Mouse (Mus musculus) left cerebral cortex, postnatal 4 days (tissue): ENCODE results near the gene Kif4. TPM values are rescaled to one million over a fixed set of nuclear protein-coding genes. Genes with fewer than 3 reads are reported as not detected.
A peak's percentile ranks its signal among the peaks of the same experiment; 100 is the strongest.

Experiments used
- DNase-seq: peaks from one replicate; pipeline ENCODE4 v3.0.0-alpha.2; 2022
- intact Hi-C: fragments of 180-260 bp; cut with DNase I; formaldehyde crosslinking; loops from one replicate; pipeline ENCODE4 v1.15.1; 2025
- total RNA-seq, 2 experiments: library from RNA; stranded (reverse); gene quantifications; 2 replicates each; pipeline ENCODE4 v1.2.3; 2021

The Kif4 gene
- 1 to 10 TPM; 4.8 to 7.6 TPM for total RNA-seq

- intact Hi-C loops = no loop called here
- DNase-seq = no peak
Observed at GRCm38 (mm10) chrX:100625546-100625801, at the start of gene Kif4. Gene Kif4 (plus strand): TSS chrX:100625737.

- DNase-seq = no peak
- intact Hi-C loops = no loop called here
Observed at GRCm38 (mm10) chrX:100594791-100595190, 30.7 kb upstream of the Kif4 start, which contains the start of gene P2ry4. Gene P2ry4 (minus strand): TSS chrX:100594869.

GRCm38 (mm10) chrX:100597439-100597838 is 28.1 kb upstream of the Kif4 start:
- DNase-seq = peak; percentile 31
- intact Hi-C loops = no loop called here

GRCm38 (mm10) chrX:100599755-100600154 is 25.8 kb upstream of the Kif4 start:
- no peak for DNase-seq
- intact Hi-C loops = no loop called here

- DNase-seq = no peak
- intact Hi-C loops = no loop called here
Observed at GRCm38 (mm10) chrX:100605314-100605713, 20.2 kb upstream of the Kif4 start, which contains the start of gene Arr3. Gene Arr3 (plus strand): TSS chrX:100605497.

GRCm38 (mm10) chrX:100618488-100618887 is 7.0 kb upstream of the Kif4 start:
- DNase-seq = no peak
- intact Hi-C loops = no loop called here

- intact Hi-C loops = no loop called here
- DNase-seq = no peak
Observed at GRCm38 (mm10) chrX:100621366-100621765, 4.2 kb upstream of the Kif4 start.

- no peak for DNase-seq
- intact Hi-C loops = no loop called here
Observed at GRCm38 (mm10) chrX:100624242-100624641, 1.3 kb upstream of the Kif4 start.

GRCm38 (mm10) chrX:100625146-100625545 is 391 bp upstream of the Kif4 start:
- DNase-seq = no peak
- intact Hi-C loops = no loop called here

- intact Hi-C loops = no loop called here
- DNase-seq = peak; percentile 90
Observed at GRCm38 (mm10) chrX:100625802-100626793, 561 bp downstream of the Kif4 start, which contains the start of gene Pdzd11. Gene Pdzd11 (minus strand): TSS chrX:100626568.

- no peak for DNase-seq
- intact Hi-C loops = no loop called here
Observed at GRCm38 (mm10) chrX:100629076-100629475, 3.5 kb downstream of the Kif4 start.

- intact Hi-C loops = no loop called here
- no peak for DNase-seq
Observed at GRCm38 (mm10) chrX:100638477-100638876, 12.9 kb downstream of the Kif4 start.

GRCm38 (mm10) chrX:100652848-100653247 is 27.3 kb downstream of the Kif4 start:
- DNase-seq = no peak
- intact Hi-C loops = no loop called here

GRCm38 (mm10) chrX:100664825-100665224 is 39.3 kb downstream of the Kif4 start:
- no peak for DNase-seq
- intact Hi-C loops = no loop called here

GRCm38 (mm10) chrX:100678204-100678603 is 52.7 kb downstream of the Kif4 start:
- no peak for DNase-seq
- intact Hi-C loops = no loop called here

GRCm38 (mm10) chrX:100686527-100686926 is 61.0 kb downstream of the Kif4 start:
- intact Hi-C loops = no loop called here
- no peak for DNase-seq

- DNase-seq = no peak
- intact Hi-C loops = no loop called here
Observed at GRCm38 (mm10) chrX:100687360-100688032, 62.0 kb downstream of the Kif4 start.

- DNase-seq = no peak
- intact Hi-C loops = no loop called here
Observed at GRCm38 (mm10) chrX:100688033-100688370, 62.5 kb downstream of the Kif4 start.

GRCm38 (mm10) chrX:100696776-100697175 is 71.2 kb downstream of the Kif4 start:
- intact Hi-C loops = no loop called here
- DNase-seq = no peak

GRCm38 (mm10) chrX:100708032-100708431 is 82.5 kb downstream of the Kif4 start:
- no peak for DNase-seq
- intact Hi-C loops = no loop called here

GRCm38 (mm10) chrX:100716173-100716572 is 90.6 kb downstream of the Kif4 start:
- DNase-seq = no peak
- intact Hi-C loops = no loop called here

GRCm38 (mm10) chrX:100728947-100729346 is 103.4 kb downstream of the Kif4 start:
- intact Hi-C loops = no loop called here

More at GRCm38 (mm10) chrX:100728947-100729346, 103.4 kb downstream of the Kif4 start:
- peak; percentile 66 for DNase-seq
